Mouse (Mus musculus): ENCODE measurements around the gene Clec9a. TPM values are rescaled to one million over a fixed set of nuclear protein-coding genes. Genes with fewer than 3 reads are reported as not detected.

Clec9a gene
- not detected for polyA plus RNA-seq (2017; shearing (Covaris generic))

DNA sequence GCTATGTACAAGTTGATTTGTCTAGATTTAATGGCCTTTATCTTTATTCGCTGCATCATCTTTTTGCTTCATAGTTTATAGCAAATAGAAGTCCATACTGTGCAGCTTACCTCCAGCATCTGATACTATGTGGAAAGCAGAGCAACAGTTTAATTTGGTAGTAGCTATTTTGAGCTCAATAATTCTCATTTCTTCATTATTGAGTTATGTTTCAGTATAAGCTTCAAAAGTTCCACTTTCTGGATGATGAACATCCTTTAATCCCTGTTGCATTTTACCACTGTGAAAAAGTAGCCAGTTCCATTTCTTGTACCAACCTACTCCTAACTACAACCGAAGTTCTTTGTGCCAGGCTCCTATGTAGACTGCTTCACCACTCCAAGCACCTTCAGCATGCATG lies at the start of gene Clec9a:
TSS of gene Clec9a (plus strand) at position 301 of the 400 bp plus-strand sequence.

GRCm38 (mm10) chr6:129385774-129386173 lies 22.9 kb upstream of the Clec9a start, which contains the start of gene Clec12b:
Gene Clec12b, minus strand, starts transcription at chr6:129385874.

GRCm38 (mm10) chr6:129396997-129397396 lies 11.7 kb upstream of the Clec9a start, which contains the start of gene Clec1b:
Gene Clec1b, plus strand, starts transcription at chr6:129397297.

GRCm38 (mm10) chr6:129451411-129452039 lies 42.9 kb downstream of the Clec9a start, which contains the start of gene Clec1a:
Gene Clec1a, minus strand, starts transcription at chr6:129452000.

Other genes with a start within 250 kb of the Clec9a start
- gene Clec2d, start 228.2 kb upstream of the Clec9a start, polyA plus RNA-seq (2017; shearing (Covaris generic)) = 11.0 TPM
- 160 TPM for gene Cd69, start 133.4 kb upstream of the Clec9a start, polyA plus RNA-seq (2017; shearing (Covaris generic))
- not detected for gene 4922502D21Rik, start 77.1 kb upstream of the Clec9a start, polyA plus RNA-seq (2017; shearing (Covaris generic))
- not detected for gene Clec12a, start 66.2 kb upstream of the Clec9a start, polyA plus RNA-seq (2017; shearing (Covaris generic))
- not detected for gene Clec12b, start 23.0 kb upstream of the Clec9a start, polyA plus RNA-seq (2017; shearing (Covaris generic))
- gene Clec1b, start 11.6 kb upstream of the Clec9a start, polyA plus RNA-seq (2017; shearing (Covaris generic)) = 0.32 TPM
- not detected for gene Clec1a, start 43.1 kb downstream of the Clec9a start, polyA plus RNA-seq (2017; shearing (Covaris generic))
- not detected for gene Olr1, start 98.3 kb downstream of the Clec9a start, polyA plus RNA-seq (2017; shearing (Covaris generic))
- gene Tmem52b, start 103.7 kb downstream of the Clec9a start, polyA plus RNA-seq (2017; shearing (Covaris generic)) = not detected
- gene Gabarapl1, start 124.3 kb downstream of the Clec9a start, polyA plus RNA-seq (2017; shearing (Covaris generic)) = 5.0 TPM
- not detected for gene Klre1, start 169.0 kb downstream of the Clec9a start, polyA plus RNA-seq (2017; shearing (Covaris generic))
- gene Klrd1, start 182.9 kb downstream of the Clec9a start, polyA plus RNA-seq (2017; shearing (Covaris generic)) = 19.2 TPM
- gene Klrk1, start 215.0 kb downstream of the Clec9a start, polyA plus RNA-seq (2017; shearing (Covaris generic)) = 0.29 TPM
- gene Klrc3, start 234.5 kb downstream of the Clec9a start, polyA plus RNA-seq (2017; shearing (Covaris generic)) = not detected